Mouse (Mus musculus): ENCODE measurements around the gene Gm10300.

DNA sequence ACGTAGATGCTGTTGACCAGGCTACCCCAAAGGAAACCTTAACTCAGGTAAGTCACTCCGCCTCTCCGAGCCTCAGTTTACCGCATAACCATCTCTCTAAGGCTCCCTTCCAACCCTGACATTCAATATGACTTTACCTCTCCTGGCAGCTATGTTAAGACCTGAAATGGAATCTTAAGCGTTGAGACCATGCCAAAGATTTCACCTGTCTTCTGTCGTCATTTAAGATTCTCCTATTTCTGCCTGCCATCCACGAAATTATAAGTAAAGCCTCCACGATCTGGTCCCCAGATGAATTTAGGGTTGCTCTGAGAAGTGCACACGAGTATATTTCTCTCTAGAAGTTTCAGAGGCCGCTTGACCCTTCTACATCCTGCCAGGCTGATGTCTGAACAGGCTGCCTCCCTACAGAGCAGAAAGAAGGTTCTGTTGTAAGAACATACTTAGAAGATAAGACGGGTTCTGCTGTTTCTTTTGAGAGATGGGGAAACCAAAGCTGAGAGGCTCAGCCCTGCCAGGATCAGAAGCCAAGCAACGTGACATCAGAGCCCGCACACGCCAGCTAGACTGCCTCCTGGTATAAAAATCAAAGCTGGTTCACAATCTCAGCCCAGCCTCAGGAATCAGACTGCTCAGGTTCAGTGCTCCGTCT lies 24.8 kb upstream of the Gm10300 start:
- TF ChIP-seq CTCF (IDR thresholded peaks at IDR 0.05; ENCODE audit: control insufficient read depth, insufficient read depth, insufficient read length) (no peak), CEBPB (IDR thresholded peaks at IDR 0.05; ENCODE audit: low read depth) (no peak), FOSL1 (IDR thresholded peaks at IDR 0.05; ENCODE audit: insufficient read depth, low read length, poor library complexity, severe bottlenecking) (no peak)
